Mouse (Mus musculus) embryo, embryonic 10 days (tissue): ENCODE results near the gene Olfr790.

Experiments used
- DNase-seq: peaks from one replicate; pipeline ENCODE4 v3.0.0-alpha.2; 2015; ENCODE audit warnings: low spot score

Gene Olfr790

GRCm38 (mm10) chr10:129498192-129498591 lies at the start of gene Olfr790:
TSS of gene Olfr790 (plus strand) at chr10:129498492.
- no peak for DNase-seq

- no peak for DNase-seq
Observed at GRCm38 (mm10) chr10:129461562-129461961, 36.7 kb upstream of the Olfr790 start, which contains the start of gene Olfr787. TSS of gene Olfr787 (plus strand) at chr10:129461862.

- no peak for DNase-seq
Observed at GRCm38 (mm10) chr10:129470698-129471097, 27.6 kb upstream of the Olfr790 start, which contains the start of gene Olfr788. TSS of gene Olfr788 (plus strand) at chr10:129470998.

GRCm38 (mm10) chr10:129473256-129473655 lies 25.0 kb upstream of the Olfr790 start:
- DNase-seq, result no peak

GRCm38 (mm10) chr10:129473723-129474122 lies 24.6 kb upstream of the Olfr790 start:
- no peak for DNase-seq

- DNase-seq, result no peak
Observed at GRCm38 (mm10) chr10:129484452-129484851, 13.8 kb upstream of the Olfr790 start, which contains the start of gene Olfr789. TSS of gene Olfr789 (plus strand) at chr10:129484752.

GRCm38 (mm10) chr10:129490101-129490500 lies 8.2 kb upstream of the Olfr790 start:
- no peak for DNase-seq

GRCm38 (mm10) chr10:129521492-129521891 lies 23.2 kb downstream of the Olfr790 start, which contains the start of gene Olfr791:
TSS of gene Olfr791 (plus strand) at chr10:129521792.
- DNase-seq, result no peak

- no peak for DNase-seq
Observed at GRCm38 (mm10) chr10:129538862-129539261, 40.6 kb downstream of the Olfr790 start, which contains the start of gene Olfr792. TSS of gene Olfr792 (plus strand) at chr10:129539162.

GRCm38 (mm10) chr10:129549354-129549753 lies 51.1 kb downstream of the Olfr790 start:
- peak; percentile 3 for DNase-seq
